26 mouse cellular contexts compared by ENCODE assay signal in genomic region chr10:119130676-119131075, GRCm38 (mm10).
"Had no signal": no experiment of that assay in that cellular context is flagged by ENCODE, and none has a peak within 500 bp of the region (broad histone marks: within the 10 kb centered on the region; RNA-seq: fewer than 3 reads in every experiment).

No protein-coding gene starts in this region.

- H3K9me3 ChIP-seq: heart, embryonic 10.5 days; heart, embryonic 13.5 days; heart, embryonic 15.5 days; hindbrain, embryonic 13.5 days; hindbrain, embryonic 15.5 days; kidney, embryonic 15.5 days; limb, embryonic 13.5 days; limb, embryonic 15.5 days; liver, embryonic 12.5 days had no signal

- H3K36me3 ChIP-seq: heart, embryonic 10.5 days; heart, embryonic 13.5 days; heart, embryonic 15.5 days; hindbrain, embryonic 13.5 days; hindbrain, embryonic 15.5 days; kidney, embryonic 15.5 days; limb, embryonic 13.5 days; limb, embryonic 15.5 days; liver, embryonic 12.5 days had no signal

- H3K9ac ChIP-seq: heart, embryonic 13.5 days; heart, embryonic 15.5 days; hindbrain, embryonic 13.5 days; hindbrain, embryonic 15.5 days; kidney, embryonic 15.5 days; limb, embryonic 13.5 days; limb, embryonic 15.5 days; liver, embryonic 12.5 days had no signal

- H3K27me3 ChIP-seq: heart, embryonic 13.5 days; heart, embryonic 15.5 days; hindbrain, embryonic 13.5 days; hindbrain, embryonic 15.5 days; kidney, embryonic 15.5 days; liver, embryonic 12.5 days had no signal

- H3K4me2 ChIP-seq: heart, embryonic 13.5 days; heart, embryonic 15.5 days; hindbrain, embryonic 13.5 days; hindbrain, embryonic 15.5 days; kidney, embryonic 15.5 days; limb, embryonic 13.5 days; limb, embryonic 15.5 days; liver, embryonic 12.5 days had no signal

- DNase-seq: gastrocnemius, adult 2 months; gastrocnemius, postnatal 10 days; gastrocnemius, postnatal 25 days; heart, adult 18-20 months; heart, postnatal 14 days; heart, postnatal 36 days; kidney, adult 11 months; kidney, adult 2 months; kidney, adult 9 months; kidney, postnatal 14 days; kidney, postnatal 36 days; layer of hippocampus, adult 9-11 months; layer of hippocampus, postnatal 36 days; left cerebral cortex, postnatal 4 days had no signal

- H3K4me3 ChIP-seq: gastrocnemius, adult 2 months; heart, embryonic 10.5 days; heart, embryonic 13.5 days; heart, embryonic 15.5 days; hindbrain, embryonic 13.5 days; hindbrain, embryonic 15.5 days; kidney, embryonic 15.5 days; limb, embryonic 13.5 days; limb, embryonic 15.5 days; liver, embryonic 12.5 days had no signal

- ATAC-seq: hindbrain, postnatal 0 days; intestine, embryonic 16.5 days; liver, embryonic 12.5 days had no signal

- H3K4me1 ChIP-seq: kidney, embryonic 15.5 days had no signal

- H3K27ac ChIP-seq: gastrocnemius, adult 2 months; heart, embryonic 10.5 days; heart, embryonic 13.5 days; heart, embryonic 15.5 days; hindbrain, embryonic 13.5 days; hindbrain, embryonic 15.5 days; hindbrain, postnatal 0 days; kidney, embryonic 15.5 days; kidney, postnatal 0 days; limb, embryonic 13.5 days; limb, embryonic 15.5 days; liver, embryonic 12.5 days had no signal
